Mouse (Mus musculus) thymus, adult 2 months (tissue): ENCODE data around the gene Nfia.

Experiments used
- CTCF ChIP-seq: fragments of 200-500 bp; IDR thresholded peaks from 2 replicates; pipeline ENCODE4 v1.5.1; 2012; ENCODE audit warnings: mild to moderate bottlenecking, control low read depth, low read length, moderate library complexity, borderline replicate concordance; ENCODE audit not compliant: control insufficient read depth, poor library complexity, insufficient read depth; ENCODE audit errors: extremely low read depth
- POLR2A ChIP-seq: fragments of 200-500 bp; IDR thresholded peaks from 2 replicates; pipeline ENCODE4 v1.6.1; 2012; ENCODE audit warnings: mild to moderate bottlenecking, low read length, control low read depth, moderate library complexity; ENCODE audit not compliant: control insufficient read depth, poor library complexity, insufficient read depth; ENCODE audit errors: extremely low read depth

DNA sequence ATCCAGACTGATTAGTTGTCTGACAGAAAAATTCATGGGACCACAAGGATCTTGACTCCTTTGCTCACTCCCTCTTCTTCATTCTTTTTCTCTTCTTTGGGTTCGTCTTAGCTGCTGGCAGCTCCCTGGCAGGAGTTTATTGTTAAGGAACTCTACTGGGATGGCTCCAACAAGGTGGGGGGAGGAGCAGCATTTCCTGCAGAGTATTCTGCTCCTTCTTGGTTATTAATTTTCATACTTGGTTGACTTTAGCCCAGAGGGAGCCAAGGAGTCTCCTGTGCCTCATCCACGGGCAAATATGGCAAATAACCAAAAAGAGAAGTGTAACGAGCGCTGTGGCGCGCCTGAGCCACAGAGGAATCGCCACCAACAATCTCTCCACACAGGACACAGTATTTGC is 190.3 kb downstream of the Nfia start:
- TF ChIP-seq CTCF (no peak), POLR2A (no peak)
